Mouse (Mus musculus) heart, embryonic 11.5 days (tissue): ENCODE data around the gene Il18bp. TPM values are rescaled to one million over a fixed set of nuclear protein-coding genes. Genes with fewer than 3 reads are reported as not detected.
"Not testable (repeated sequence)": the region's sequence is repeated elsewhere in the genome, so short reads cannot be mapped to it uniquely, and the experiment has no call there.

ENCODE experiments used
- ATAC-seq: fragments of 200-750 bp; cut with Nextera tagmentation; replicated peaks from 2 replicates; pipeline ENCODE4 v1.8.0; 2017; ENCODE audit warnings: moderate library complexity; ENCODE audit not compliant: insufficient number of reproducible peaks, low FRiP score, low TSS enrichment
- H3K27ac ChIP-seq: fragments of 300-500 bp; sonication (generic); 2 replicates; pipeline ENCODE4 v1.5.1; 2014; ENCODE audit warnings: mild to moderate bottlenecking, low read depth, low read length
- H3K27me3 ChIP-seq: fragments of 300-500 bp; sonication (generic); 2 replicates; pipeline ENCODE4 v1.6.1; 2014; ENCODE audit warnings: mild to moderate bottlenecking, low read length, mixed read lengths; ENCODE audit not compliant: control insufficient read depth, insufficient read depth
- H3K36me3 ChIP-seq: fragments of 300-500 bp; sonication (generic); 2 replicates; pipeline ENCODE4 v1.6.1; 2014; ENCODE audit warnings: mild to moderate bottlenecking, low read length, moderate library complexity, mixed read lengths; ENCODE audit not compliant: control insufficient read depth, insufficient read depth
- H3K4me1 ChIP-seq: fragments of 300-500 bp; sonication (generic); 2 replicates; pipeline ENCODE4 v1.6.1; 2014; ENCODE audit warnings: low read length; ENCODE audit not compliant: control insufficient read depth, insufficient read depth
- H3K4me2 ChIP-seq: fragments of 300-500 bp; sonication (generic); 2 replicates; pipeline ENCODE4 v1.6.1; 2014; ENCODE audit warnings: mild to moderate bottlenecking, moderate library complexity
- H3K4me3 ChIP-seq: fragments of 300-500 bp; sonication (generic); 2 replicates; pipeline ENCODE4 v1.5.1; 2014; ENCODE audit warnings: low read depth, low read length
- H3K9ac ChIP-seq: fragments of 300-500 bp; sonication (generic); 2 replicates; pipeline ENCODE4 v1.6.1; 2014; ENCODE audit warnings: mild to moderate bottlenecking, low read depth, low read length, moderate library complexity
- H3K9me3 ChIP-seq: fragments of 300-500 bp; sonication (generic); replicated peaks from 2 replicates; pipeline ENCODE4 v1.6.1; 2016; ENCODE audit warnings: low read length; ENCODE audit not compliant: control insufficient read depth
- WGBS: fragments of 180-500 bp; shearing (Covaris S2); extraction: QIAGEN DNeasy Blood & Tissue Kit; methylation state at CpG from one replicate; pipeline ENCODE4 v1.1.7; 2014; ENCODE audit not compliant: insufficient replicate concordance; 5-methylcytosine and 5-hydroxymethylcytosine counted together
- polyA plus RNA-seq: library from polyadenylated mRNA; unstranded; fragments of >200 nt; fragmentation: Nextera tagmentation; extraction: Ambion mirVana; gene quantifications from 2 replicates; pipeline ENCODE4 v1.2.1, GENCODE M21; 2014

The Il18bp gene
- 1.4 and 1.7 TPM in 2 replicates for polyA plus RNA-seq

- H3K36me3 ChIP-seq: peaks cover 47% of the 10 kb centered on the region
- no peak within 1 kb of the TSS for H3K9ac ChIP-seq
- H3K27me3 ChIP-seq: no peaks in the 10 kb centered on the region
- H3K4me3 ChIP-seq: no peak within 1 kb of the TSS
- no peaks in the 10 kb centered on the region for H3K9me3 ChIP-seq
- WGBS: 87% methylated on average over 3 of the region's 3 CpGs
- no peak for ATAC-seq
- no peak within 1 kb of the TSS for H3K4me2 ChIP-seq
- no peaks in the 10 kb centered on the region for H3K4me1 ChIP-seq
- H3K27ac ChIP-seq: no peak within 1 kb of the TSS
These were observed at the start of gene Il18bp for GRCm38 (mm10) chr7:102018590-102018989. TSS of gene Il18bp (minus strand) at chr7:102018690.

- H3K4me1 ChIP-seq: peaks cover 14% of the 10 kb centered on the region
- no peaks in the 10 kb centered on the region for H3K27me3 ChIP-seq
- no peaks in the 10 kb centered on the region for H3K36me3 ChIP-seq
- peak overlapping the region; percentile 87 for H3K4me2 ChIP-seq
- WGBS: 74% methylated on average over 6 of the region's 6 CpGs
- H3K4me3 ChIP-seq: peak overlapping the region; percentile 82
- ATAC-seq: no peak
- H3K9me3 ChIP-seq: no peaks in the 10 kb centered on the region
- H3K27ac ChIP-seq: no peak overlapping the region
- peak overlapping the region; percentile 86 for H3K9ac ChIP-seq
These were observed 47.9 kb upstream of the Il18bp start for GRCm38 (mm10) chr7:102066363-102066762.

- ATAC-seq: peak; percentile 96
- H3K9me3 ChIP-seq: no peaks in the 10 kb centered on the region
- H3K27me3 ChIP-seq: no peaks in the 10 kb centered on the region
- peak within 1 kb of the TSS; percentile 87 for H3K4me2 ChIP-seq
- under 1% methylated on average over 56 of the region's 56 CpGs for WGBS
- peak within 1 kb of the TSS; percentile 74 for H3K27ac ChIP-seq
- H3K36me3 ChIP-seq: no peaks in the 10 kb centered on the region
- H3K4me3 ChIP-seq: peak within 1 kb of the TSS; percentile 82
- H3K4me1 ChIP-seq: peaks cover 14% of the 10 kb centered on the region
- H3K9ac ChIP-seq: peak within 1 kb of the TSS; percentile 86
These were observed 46.8 kb upstream of the Il18bp start, which contains the start of the genes Rnf121, Xndc1 and Xntrpc for GRCm38 (mm10) chr7:102065046-102065891. TSS of gene Rnf121 (minus strand) at chr7:102065469. TSS of gene Xndc1 (plus strand) at chr7:102065511. TSS of gene Xntrpc (plus strand) at chr7:102065713.

- peak overlapping the region; percentile 86 for H3K9ac ChIP-seq
- H3K36me3 ChIP-seq: no peaks in the 10 kb centered on the region
- no peaks in the 10 kb centered on the region for H3K9me3 ChIP-seq
- WGBS: 0% methylated on average over 9 of the region's 9 CpGs
- peak overlapping the region; percentile 82 for H3K4me3 ChIP-seq
- no peaks in the 10 kb centered on the region for H3K27me3 ChIP-seq
- peak overlapping the region; percentile 74 for H3K27ac ChIP-seq
- H3K4me2 ChIP-seq: peak overlapping the region; percentile 87
- H3K4me1 ChIP-seq: peaks cover 14% of the 10 kb centered on the region
- 0 out of 2 replicates have a peak, but pooled peaks have one; percentile 6 for ATAC-seq
These were observed 46.2 kb upstream of the Il18bp start for GRCm38 (mm10) chr7:102064655-102065045.

- Histone ChIP-seq H3K9ac (no peak overlapping the region), H3K4me2 (peak overlapping the region; percentile 87), H3K36me3 (0 out of 2 replicates have a peak, but pooled peaks cover 2% of the 10 kb centered on the region), H3K27me3 (no peaks in the 10 kb centered on the region), H3K4me1 (peaks cover 14% of the 10 kb centered on the region), H3K9me3 (no peaks in the 10 kb centered on the region), H3K4me3 (peak overlapping the region; percentile 82), H3K27ac (no peak overlapping the region)
- WGBS: 51% methylated on average over 9 of the region's 9 CpGs
- no peak for ATAC-seq
These were observed 45.4 kb upstream of the Il18bp start for GRCm38 (mm10) chr7:102063891-102064290.

- Histone ChIP-seq H3K27me3 (no peaks in the 10 kb centered on the region), H3K27ac (no peak overlapping the region), H3K9ac (no peak overlapping the region), H3K9me3 (no peaks in the 10 kb centered on the region), H3K36me3 (0 out of 2 replicates have a peak, but pooled peaks cover 2% of the 10 kb centered on the region), H3K4me2 (no peak overlapping the region), H3K4me1 (peaks cover 14% of the 10 kb centered on the region), H3K4me3 (no peak overlapping the region)
- no peak for ATAC-seq
- 78% methylated on average over 1 of the region's 1 CpGs for WGBS
These were observed 43.7 kb upstream of the Il18bp start for GRCm38 (mm10) chr7:102062203-102062602.

GRCm38 (mm10) chr7:102061353-102061752, 42.9 kb upstream of the Il18bp start:
- ATAC-seq: no peak
- 70% methylated on average over 3 of the region's 3 CpGs for WGBS
- no peak overlapping the region for H3K9ac ChIP-seq

GRCm38 (mm10) chr7:102048524-102048923, 30.0 kb upstream of the Il18bp start:
- H3K36me3 ChIP-seq, H3K4me2 ChIP-seq, H3K27me3 ChIP-seq, H3K4me1 ChIP-seq, H3K9ac ChIP-seq, H3K27ac ChIP-seq, ATAC-seq, H3K9me3 ChIP-seq, H3K4me3 ChIP-seq: not testable (repeated sequence)

More at GRCm38 (mm10) chr7:102061353-102061752, 42.9 kb upstream of the Il18bp start:
- Histone ChIP-seq H3K4me1 (peaks cover 11% of the 10 kb centered on the region), H3K27me3 (no peaks in the 10 kb centered on the region), H3K36me3 (0 out of 2 replicates have a peak, but pooled peaks cover 2% of the 10 kb centered on the region), H3K9me3 (no peaks in the 10 kb centered on the region), H3K4me2 (no peak overlapping the region), H3K4me3 (no peak overlapping the region), H3K27ac (no peak overlapping the region)
